Mouse (Mus musculus): Measurements from ENCODE around the gene St3gal3. TPM values are rescaled to one million over a fixed set of nuclear protein-coding genes. Genes with fewer than 3 reads are reported as not detected.

Gene St3gal3
- polyA plus RNA-seq, 1 experiment = 19.3 TPM

DNA sequence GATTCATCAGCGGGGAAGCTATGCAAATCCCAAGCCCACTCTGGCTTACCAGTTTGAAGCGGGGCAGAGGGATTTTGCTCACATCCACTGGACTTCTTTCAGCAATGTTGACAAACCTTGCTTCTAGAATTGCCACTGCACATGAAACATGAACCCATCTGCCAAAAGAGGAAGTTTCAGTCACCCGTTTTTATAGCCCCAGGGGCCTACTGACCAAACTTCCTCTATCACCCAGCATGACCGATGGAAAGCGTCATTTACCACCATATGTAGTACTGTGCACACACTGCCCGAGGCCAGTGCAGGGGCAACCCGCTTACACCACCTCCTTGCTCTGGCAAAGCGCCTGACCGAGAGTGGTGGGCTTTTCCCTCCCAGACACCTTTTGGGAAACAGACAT, 9.6 kb upstream of the St3gal3 start:
- Histone ChIP-seq H3K4me1 (replicated peaks; ENCODE audit: control insufficient read depth, insufficient read depth, low read length) (no peaks in the 10 kb centered on the region), H3K27ac (ENCODE audit: control insufficient read depth, insufficient read depth, low read length) (no peak overlapping the region), H3K4me3 (ENCODE audit: control insufficient read depth, insufficient read depth, low read length) (no peak overlapping the region), H3K36me3 (ENCODE audit: control insufficient read depth, insufficient read depth, low read length) (peaks cover 82% of the 10 kb centered on the region), H3K27me3 (ENCODE audit: control insufficient read depth, insufficient read depth, low read length) (no peaks in the 10 kb centered on the region)
- DNase-seq = no peak
- WGBS = 67% methylated on average over 9 of the region's 9 CpGs
- TF ChIP-seq POLR2A (IDR thresholded peaks at IDR 0.05; ENCODE audit: control insufficient read depth, extremely low read depth, insufficient read depth, low read length, poor library complexity) = no peak
- TF ChIP-seq CTCF (IDR thresholded peaks at IDR 0.05; ENCODE audit: borderline replicate concordance, control insufficient read depth, extremely low read depth, insufficient read depth, low read length, poor library complexity) = no peak

DNA sequence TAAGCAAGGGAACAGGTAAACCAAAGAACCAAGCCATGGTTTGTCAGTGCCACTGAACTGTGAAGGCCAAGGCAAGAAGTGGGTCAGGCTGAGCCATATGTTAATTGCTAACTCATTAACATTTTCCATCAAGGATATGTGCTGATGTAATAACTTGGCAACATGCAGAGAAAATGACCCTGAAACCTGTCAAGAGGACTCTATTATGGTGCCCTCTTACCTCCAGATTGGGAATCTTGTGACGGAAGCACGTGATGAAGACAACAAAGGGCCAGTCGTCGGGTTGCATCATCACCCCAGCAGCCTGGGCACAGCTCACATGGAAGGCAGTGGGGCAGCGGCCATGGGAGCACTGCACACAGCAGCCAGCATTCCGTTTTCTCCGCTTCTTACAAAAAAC, 9.0 kb upstream of the St3gal3 start:
- Histone ChIP-seq H3K27me3 (ENCODE audit: control insufficient read depth, insufficient read depth, low read length) (no peaks in the 10 kb centered on the region), H3K36me3 (ENCODE audit: control insufficient read depth, insufficient read depth, low read length) (peaks cover 81% of the 10 kb centered on the region)
- TF ChIP-seq POLR2A (IDR thresholded peaks at IDR 0.05; ENCODE audit: control insufficient read depth, extremely low read depth, insufficient read depth, low read length, poor library complexity) = no peak
- TF ChIP-seq CTCF (IDR thresholded peaks at IDR 0.05; ENCODE audit: borderline replicate concordance, control insufficient read depth, extremely low read depth, insufficient read depth, low read length, poor library complexity) = no peak

DNA sequence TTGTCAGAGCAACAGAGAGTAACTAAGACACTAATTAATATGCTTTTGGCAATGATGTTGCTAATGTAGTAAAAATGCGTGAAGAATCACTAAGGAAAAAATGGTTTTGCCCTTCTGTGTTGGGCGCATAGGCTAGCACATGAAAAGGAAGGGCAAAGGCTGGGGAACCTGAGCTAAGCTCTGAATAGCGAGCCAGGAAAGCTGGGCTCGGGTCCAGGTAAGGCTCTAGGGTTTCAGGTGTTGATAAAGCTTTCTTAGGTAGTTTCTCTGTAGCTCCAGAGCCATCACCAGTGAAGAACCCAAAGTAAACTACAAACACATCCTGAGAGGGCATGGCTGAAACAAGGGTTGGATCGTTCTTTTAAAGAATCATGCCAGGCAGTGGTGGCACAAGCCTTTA, 6.8 kb upstream of the St3gal3 start:
- H3K4me1 ChIP-seq (replicated peaks; ENCODE audit: control insufficient read depth, insufficient read depth, low read length) = no peaks in the 10 kb centered on the region
- no peak overlapping the region for H3K4me3 ChIP-seq (ENCODE audit: control insufficient read depth, insufficient read depth, low read length)
- no peak overlapping the region for H3K27ac ChIP-seq (ENCODE audit: control insufficient read depth, insufficient read depth, low read length)
- H3K27me3 ChIP-seq (ENCODE audit: control insufficient read depth, insufficient read depth, low read length) = no peaks in the 10 kb centered on the region
- TF ChIP-seq POLR2A (IDR thresholded peaks at IDR 0.05; ENCODE audit: control insufficient read depth, extremely low read depth, insufficient read depth, low read length, poor library complexity) (no peak), CTCF (IDR thresholded peaks at IDR 0.05; ENCODE audit: borderline replicate concordance, control insufficient read depth, extremely low read depth, insufficient read depth, low read length, poor library complexity) (no peak)
- WGBS = 96% methylated on average over 5 of the region's 5 CpGs
- H3K36me3 ChIP-seq (ENCODE audit: control insufficient read depth, insufficient read depth, low read length) = peaks cover 71% of the 10 kb centered on the region
- DNase-seq = no peak

More for the DNA sequence above, 9.0 kb upstream of the St3gal3 start:
- Histone ChIP-seq H3K4me3 (ENCODE audit: control insufficient read depth, insufficient read depth, low read length) (no peak overlapping the region), H3K4me1 (replicated peaks; ENCODE audit: control insufficient read depth, insufficient read depth, low read length) (no peaks in the 10 kb centered on the region), H3K27ac (ENCODE audit: control insufficient read depth, insufficient read depth, low read length) (no peak overlapping the region)
- no peak for DNase-seq
- 97% methylated on average over 7 of the region's 7 CpGs for WGBS

DNA sequence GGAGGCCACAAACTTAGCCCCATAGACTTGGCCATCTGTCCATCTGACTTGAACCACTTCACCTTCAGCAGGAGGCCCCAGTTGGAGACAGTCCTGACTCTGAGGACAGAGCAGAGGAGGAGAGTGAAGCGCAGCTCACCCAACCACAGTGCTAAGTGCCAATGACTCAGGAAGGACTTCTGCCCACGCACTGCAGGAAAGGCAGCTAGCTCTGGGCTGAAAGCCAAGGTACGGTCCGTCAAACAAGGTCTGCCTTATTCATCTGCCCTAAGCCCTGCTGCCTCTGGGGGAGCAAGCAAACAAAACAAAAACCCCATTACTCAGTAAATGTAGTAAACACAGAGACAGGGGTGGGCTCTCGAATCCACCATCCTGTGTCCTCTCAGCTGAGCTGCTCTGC, 4.2 kb upstream of the St3gal3 start:
- WGBS = 89% methylated on average over 5 of the region's 5 CpGs
- Histone ChIP-seq H3K4me3 (ENCODE audit: control insufficient read depth, insufficient read depth, low read length) (no peak overlapping the region), H3K4me1 (replicated peaks; ENCODE audit: control insufficient read depth, insufficient read depth, low read length) (peaks cover 2% of the 10 kb centered on the region; the same call in 1 of the 2 replicates), H3K27ac (ENCODE audit: control insufficient read depth, insufficient read depth, low read length) (no peak overlapping the region), H3K36me3 (ENCODE audit: control insufficient read depth, insufficient read depth, low read length) (peaks cover 46% of the 10 kb centered on the region), H3K27me3 (ENCODE audit: control insufficient read depth, insufficient read depth, low read length) (no peaks in the 10 kb centered on the region)
- TF ChIP-seq POLR2A (IDR thresholded peaks at IDR 0.05; ENCODE audit: control insufficient read depth, extremely low read depth, insufficient read depth, low read length, poor library complexity) (no peak), CTCF (IDR thresholded peaks at IDR 0.05; ENCODE audit: borderline replicate concordance, control insufficient read depth, extremely low read depth, insufficient read depth, low read length, poor library complexity) (no peak)
- no peak for DNase-seq

DNA sequence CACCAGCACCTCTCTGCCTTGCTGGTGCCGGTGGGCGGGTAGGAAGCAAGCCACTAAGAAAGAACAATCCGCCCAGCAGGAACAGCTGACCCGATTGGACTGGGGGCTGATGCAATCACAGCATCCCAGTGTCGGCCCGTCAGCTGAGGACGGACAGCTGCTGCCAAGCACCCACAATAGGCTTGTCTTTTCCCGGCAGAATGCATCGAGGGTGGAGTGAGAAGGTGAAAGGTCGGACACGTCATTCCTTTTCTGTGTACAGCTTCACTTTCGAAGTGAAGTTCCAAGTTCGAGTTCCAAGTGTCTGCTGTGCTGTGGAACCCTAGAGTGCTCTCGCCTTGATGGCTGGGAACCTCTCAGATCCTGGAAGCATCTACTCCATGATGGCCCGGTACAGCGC, 3.1 kb upstream of the St3gal3 start:
- Histone ChIP-seq H3K27ac (ENCODE audit: control insufficient read depth, insufficient read depth, low read length) (no peak overlapping the region), H3K27me3 (ENCODE audit: control insufficient read depth, insufficient read depth, low read length) (no peaks in the 10 kb centered on the region), H3K4me3 (ENCODE audit: control insufficient read depth, insufficient read depth, low read length) (no peak overlapping the region), H3K4me1 (replicated peaks; ENCODE audit: control insufficient read depth, insufficient read depth, low read length) (peaks cover 2% of the 10 kb centered on the region; the same call in 1 of the 2 replicates), H3K36me3 (ENCODE audit: control insufficient read depth, insufficient read depth, low read length) (peaks cover 36% of the 10 kb centered on the region)
- no peak for DNase-seq
- 95% methylated on average over 16 of the region's 16 CpGs for WGBS
- TF ChIP-seq POLR2A (IDR thresholded peaks at IDR 0.05; ENCODE audit: control insufficient read depth, extremely low read depth, insufficient read depth, low read length, poor library complexity) (no peak), CTCF (IDR thresholded peaks at IDR 0.05; ENCODE audit: borderline replicate concordance, control insufficient read depth, extremely low read depth, insufficient read depth, low read length, poor library complexity) (no peak)

DNA sequence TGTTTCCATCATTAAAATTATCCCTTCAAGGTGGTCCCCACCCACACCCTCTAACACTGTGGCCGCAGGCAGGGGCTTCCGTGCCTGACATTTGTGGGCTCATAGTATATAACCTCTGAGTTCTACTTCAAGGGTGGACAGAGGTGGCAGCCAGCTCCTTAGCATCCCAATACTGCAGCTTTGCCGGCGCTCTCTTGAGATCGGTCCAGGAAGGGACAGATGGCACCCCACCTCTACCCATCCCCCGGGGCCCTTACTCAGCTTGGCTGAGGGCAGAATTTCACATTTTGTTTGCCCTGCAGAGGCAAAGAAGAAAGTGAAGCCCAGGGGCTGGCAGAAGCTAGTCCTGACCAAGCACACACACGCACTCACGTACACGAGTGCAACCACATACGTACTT, 2.6 kb upstream of the St3gal3 start:
- WGBS = 98% methylated on average over 10 of the region's 10 CpGs
- Histone ChIP-seq H3K36me3 (ENCODE audit: control insufficient read depth, insufficient read depth, low read length) (peaks cover 30% of the 10 kb centered on the region), H3K4me1 (replicated peaks; ENCODE audit: control insufficient read depth, insufficient read depth, low read length) (peaks cover 2% of the 10 kb centered on the region; the same call in 1 of the 2 replicates), H3K27ac (ENCODE audit: control insufficient read depth, insufficient read depth, low read length) (no peak overlapping the region), H3K4me3 (ENCODE audit: control insufficient read depth, insufficient read depth, low read length) (no peak overlapping the region), H3K27me3 (ENCODE audit: control insufficient read depth, insufficient read depth, low read length) (no peaks in the 10 kb centered on the region)
- no peak for TF ChIP-seq POLR2A (IDR thresholded peaks at IDR 0.05; ENCODE audit: control insufficient read depth, extremely low read depth, insufficient read depth, low read length, poor library complexity)
- DNase-seq = no peak

DNA sequence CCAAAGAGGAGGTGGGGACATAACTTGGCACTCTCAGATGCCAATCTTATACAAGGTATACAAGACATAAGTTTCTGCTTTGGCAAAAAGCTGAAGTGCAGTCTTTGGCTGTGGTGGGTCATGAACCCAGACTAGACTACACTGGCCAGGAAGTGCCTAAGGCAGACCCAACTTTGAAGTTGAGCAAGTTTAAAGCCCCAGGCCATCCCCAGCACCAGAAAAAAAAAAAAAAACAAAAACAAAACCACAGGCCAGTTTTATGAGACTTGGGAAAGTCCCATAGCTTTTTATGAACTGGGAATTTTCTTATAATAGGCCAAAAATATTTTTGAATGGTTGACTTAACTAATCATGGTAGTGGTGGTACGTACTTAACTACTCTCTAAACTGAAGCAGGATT, 700 bp upstream of the St3gal3 start:
- Histone ChIP-seq H3K4me1 (replicated peaks; ENCODE audit: control insufficient read depth, insufficient read depth, low read length) (peaks cover 2% of the 10 kb centered on the region; the same call in 1 of the 2 replicates), H3K4me3 (ENCODE audit: control insufficient read depth, insufficient read depth, low read length) (peak overlapping the region; percentile 66; the same call in 1 of the 2 replicates)
- 93% methylated on average over 1 of the region's 1 CpGs for WGBS

More for the DNA sequence above, 700 bp upstream of the St3gal3 start:
- Histone ChIP-seq H3K36me3 (ENCODE audit: control insufficient read depth, insufficient read depth, low read length) (peaks cover 23% of the 10 kb centered on the region), H3K27ac (ENCODE audit: control insufficient read depth, insufficient read depth, low read length) (no peak overlapping the region), H3K27me3 (ENCODE audit: control insufficient read depth, insufficient read depth, low read length) (no peaks in the 10 kb centered on the region)
- TF ChIP-seq CTCF (IDR thresholded peaks at IDR 0.05; ENCODE audit: borderline replicate concordance, control insufficient read depth, extremely low read depth, insufficient read depth, low read length, poor library complexity) (no peak), POLR2A (IDR thresholded peaks at IDR 0.05; ENCODE audit: control insufficient read depth, extremely low read depth, insufficient read depth, low read length, poor library complexity) (no peak)
- DNase-seq = no peak
